Mouse (Mus musculus): ENCODE data around the gene Lamp1. TPM values are rescaled to one million over a fixed set of nuclear protein-coding genes. Genes with fewer than 3 reads are reported as not detected.
"Not testable (repeated sequence)": the region's sequence is repeated elsewhere in the genome, so short reads cannot be mapped to it uniquely, and the experiment has no call there.

Gene Lamp1
- polyA plus RNA-seq (2012; ENCODE audit: insufficient read depth, insufficient read length, missing spikeins), result 398 and 413 TPM in 2 replicates

DNA sequence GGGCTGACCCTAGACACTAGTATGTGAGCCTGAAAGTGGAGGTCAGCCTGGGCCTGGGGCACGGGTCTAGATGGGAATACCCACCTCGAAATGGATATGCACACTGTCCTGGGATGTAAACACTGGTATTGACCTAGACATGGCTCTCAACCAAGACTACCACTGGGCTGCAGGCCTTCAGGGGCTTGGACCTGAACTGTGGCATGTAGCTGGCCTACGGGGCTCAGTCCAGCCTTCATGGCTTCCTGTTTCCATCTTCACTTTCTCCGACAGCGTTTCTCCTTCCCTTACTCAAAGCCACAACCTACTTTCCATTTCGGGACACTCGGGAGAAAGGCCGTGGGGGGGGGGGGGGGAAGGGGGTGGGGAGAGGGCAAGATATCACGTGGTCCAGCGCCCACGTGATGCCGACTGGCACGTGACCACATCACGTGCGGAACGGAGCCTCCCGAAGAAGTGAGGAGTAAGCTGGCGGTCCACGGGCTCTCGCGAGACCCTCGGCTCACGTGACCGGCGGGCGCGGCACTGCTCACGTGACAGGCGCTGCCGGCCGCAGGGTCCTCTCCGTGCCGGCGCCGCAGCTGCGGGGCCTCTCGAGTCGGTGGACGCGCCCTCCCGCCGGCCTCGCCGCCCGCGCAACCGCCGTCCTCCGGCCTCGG lies at the start of gene Lamp1:
Lamp1 (plus strand) TSS at position 444 of the 659 bp plus-strand sequence.
- H3K27ac ChIP-seq (replicated peaks; ENCODE audit: low read depth, low read length), result peak within 1 kb of the TSS; percentile 94
- peak within 1 kb of the TSS; percentile 99 for H3K4me3 ChIP-seq (ENCODE audit: insufficient read depth, low read depth, low read length)

DNA sequence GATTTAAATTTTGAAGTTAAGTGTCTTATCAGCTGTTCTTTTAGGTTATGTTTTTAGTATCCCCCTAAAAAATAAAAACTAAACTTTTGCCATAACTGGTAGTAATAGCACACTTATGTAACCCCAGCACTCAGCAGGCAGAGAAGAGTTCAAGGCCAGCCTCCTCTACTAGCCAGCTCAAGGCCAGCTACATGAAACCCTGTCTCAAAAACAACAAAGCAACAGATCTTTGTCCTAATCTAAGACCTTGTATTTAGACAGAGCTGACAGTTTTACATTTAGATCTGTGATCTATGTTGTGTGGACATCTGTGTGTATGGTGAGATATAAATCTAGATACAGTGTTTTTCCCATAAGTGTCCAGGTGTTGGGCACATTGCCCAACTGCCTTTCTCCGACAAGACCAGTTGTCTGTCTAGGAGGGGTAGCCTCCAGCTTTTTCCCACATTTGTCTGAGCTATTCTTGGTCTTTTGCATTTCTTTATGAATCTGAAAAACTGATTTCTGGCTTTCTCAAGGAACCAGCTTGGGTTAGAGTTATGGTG lies 49.5 kb upstream of the Lamp1 start:
- Histone ChIP-seq H3K27ac (replicated peaks; ENCODE audit: low read depth, low read length) (no peak overlapping the region), H3K4me3 (ENCODE audit: insufficient read depth, low read depth, low read length) (no peak overlapping the region), H3K4me1 (ENCODE audit: control insufficient read depth, insufficient read depth, insufficient read length, low read length) (no peaks in the 10 kb centered on the region)

More for the DNA sequence above, at the start of gene Lamp1:
- peaks cover 26% of the 10 kb centered on the region for H3K4me1 ChIP-seq (ENCODE audit: control insufficient read depth, insufficient read depth, insufficient read length, low read length)

- Histone ChIP-seq H3K27ac (replicated peaks; ENCODE audit: low read depth, low read length) (no peak overlapping the region), H3K4me1 (ENCODE audit: control insufficient read depth, insufficient read depth, insufficient read length, low read length) (no peaks in the 10 kb centered on the region), H3K4me3 (ENCODE audit: insufficient read depth, low read depth, low read length) (no peak overlapping the region)
Measured at GRCm38 (mm10) chr8:13111917-13112316, 47.0 kb upstream of the Lamp1 start.

DNA sequence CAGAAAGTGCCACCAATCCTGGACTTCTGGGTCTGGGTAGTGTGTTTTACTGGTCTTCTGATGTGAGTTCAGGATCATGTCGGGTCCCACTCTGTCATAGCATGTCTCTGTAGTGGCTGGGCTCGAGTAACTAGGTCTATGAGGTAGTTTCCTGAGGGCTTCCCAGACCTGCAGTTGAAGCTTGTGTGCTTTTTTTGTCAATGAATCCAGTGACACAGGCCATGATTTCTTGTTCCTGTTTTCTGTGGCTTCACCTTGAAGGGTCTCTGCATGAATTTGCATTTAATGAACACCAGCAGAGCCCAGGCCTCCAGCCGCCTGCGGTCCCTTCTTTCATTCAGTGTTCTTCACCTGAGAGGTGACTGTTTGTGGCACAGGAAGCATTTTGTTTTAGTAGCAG lies 45.7 kb upstream of the Lamp1 start:
- H3K27ac ChIP-seq (replicated peaks; ENCODE audit: low read depth, low read length), result no peak overlapping the region
- H3K4me1 ChIP-seq (ENCODE audit: control insufficient read depth, insufficient read depth, insufficient read length, low read length), result no peaks in the 10 kb centered on the region; the same call in 1 of the 2 replicates

DNA sequence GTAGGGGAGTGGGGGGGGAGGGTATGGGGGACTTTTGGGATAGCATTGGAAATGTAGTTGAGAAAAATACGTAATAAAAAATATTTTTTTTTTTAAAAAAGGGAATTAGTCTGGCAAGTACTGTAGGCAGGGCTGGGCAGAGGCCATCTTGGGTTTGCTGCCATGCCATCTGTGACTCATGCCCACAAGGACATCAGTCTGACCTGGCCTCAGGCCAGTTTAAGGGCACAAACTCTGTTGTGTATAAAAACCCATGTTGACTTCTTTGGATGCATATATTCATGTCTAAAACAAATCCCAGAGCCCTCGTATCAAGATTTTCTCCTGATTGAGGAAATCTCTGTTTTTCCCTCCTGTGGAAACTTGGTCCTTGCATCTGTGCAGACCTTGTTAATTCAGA lies 41.9 kb upstream of the Lamp1 start:
- Histone ChIP-seq H3K4me3 (ENCODE audit: insufficient read depth, low read depth, low read length) (no peak overlapping the region), H3K27ac (replicated peaks; ENCODE audit: low read depth, low read length) (no peak overlapping the region), H3K4me1 (ENCODE audit: control insufficient read depth, insufficient read depth, insufficient read length, low read length) (peaks cover 5% of the 10 kb centered on the region)

More for the DNA sequence above, 45.7 kb upstream of the Lamp1 start:
- no peak overlapping the region for H3K4me3 ChIP-seq (ENCODE audit: insufficient read depth, low read depth, low read length)

GRCm38 (mm10) chr8:13118516-13118915 lies 40.4 kb upstream of the Lamp1 start:
- Histone ChIP-seq H3K27ac (replicated peaks; ENCODE audit: low read depth, low read length) (no peak overlapping the region), H3K4me1 (ENCODE audit: control insufficient read depth, insufficient read depth, insufficient read length, low read length) (peaks cover 5% of the 10 kb centered on the region), H3K4me3 (ENCODE audit: insufficient read depth, low read depth, low read length) (no peak overlapping the region)

GRCm38 (mm10) chr8:13120882-13121665 lies 37.9 kb upstream of the Lamp1 start:
- peaks cover 5% of the 10 kb centered on the region for H3K4me1 ChIP-seq (ENCODE audit: control insufficient read depth, insufficient read depth, insufficient read length, low read length)
- no peak overlapping the region for H3K4me3 ChIP-seq (ENCODE audit: insufficient read depth, low read depth, low read length)
- no peak overlapping the region for H3K27ac ChIP-seq (replicated peaks; ENCODE audit: low read depth, low read length)

DNA sequence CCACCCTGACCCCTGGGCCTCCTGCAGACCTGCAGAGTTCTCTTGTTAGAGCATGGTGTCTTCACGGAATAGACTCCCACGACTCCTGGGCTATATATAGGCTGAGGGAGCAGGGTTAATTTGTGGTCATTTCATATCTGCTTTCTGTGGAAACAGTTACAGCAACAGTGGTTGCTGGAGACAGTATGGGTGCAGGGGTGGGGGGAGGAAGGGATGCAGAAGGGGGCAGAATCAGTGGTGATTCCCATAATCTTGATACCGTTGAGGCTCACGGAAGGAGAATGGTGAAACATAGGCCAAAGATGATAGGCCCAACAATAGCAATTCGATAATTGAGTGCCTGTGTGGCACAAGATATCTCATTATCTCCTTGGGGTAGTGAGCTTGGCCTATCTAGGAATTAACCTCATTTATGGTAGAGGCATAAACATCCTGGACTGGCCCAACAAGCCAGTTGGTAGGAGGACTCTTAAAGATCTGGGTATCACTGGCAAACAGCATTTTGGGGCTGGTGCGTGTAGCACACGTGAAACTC lies 36.0 kb upstream of the Lamp1 start:
- Histone ChIP-seq H3K27ac (replicated peaks; ENCODE audit: low read depth, low read length) (no peak overlapping the region), H3K4me3 (ENCODE audit: insufficient read depth, low read depth, low read length) (no peak overlapping the region), H3K4me1 (ENCODE audit: control insufficient read depth, insufficient read depth, insufficient read length, low read length) (peaks cover 5% of the 10 kb centered on the region)

GRCm38 (mm10) chr8:13124897-13125296 lies 34.1 kb upstream of the Lamp1 start:
- Histone ChIP-seq H3K4me1 (ENCODE audit: control insufficient read depth, insufficient read depth, insufficient read length, low read length) (peaks cover under 1% of the 10 kb centered on the region; the same call in 1 of the 2 replicates), H3K4me3 (ENCODE audit: insufficient read depth, low read depth, low read length) (no peak overlapping the region), H3K27ac (replicated peaks; ENCODE audit: low read depth, low read length) (no peak overlapping the region)

GRCm38 (mm10) chr8:13132220-13132619 lies 26.7 kb upstream of the Lamp1 start:
- not testable (repeated sequence) for H3K27ac ChIP-seq (replicated peaks; ENCODE audit: low read depth, low read length); H3K4me3 ChIP-seq (ENCODE audit: insufficient read depth, low read depth, low read length)

DNA sequence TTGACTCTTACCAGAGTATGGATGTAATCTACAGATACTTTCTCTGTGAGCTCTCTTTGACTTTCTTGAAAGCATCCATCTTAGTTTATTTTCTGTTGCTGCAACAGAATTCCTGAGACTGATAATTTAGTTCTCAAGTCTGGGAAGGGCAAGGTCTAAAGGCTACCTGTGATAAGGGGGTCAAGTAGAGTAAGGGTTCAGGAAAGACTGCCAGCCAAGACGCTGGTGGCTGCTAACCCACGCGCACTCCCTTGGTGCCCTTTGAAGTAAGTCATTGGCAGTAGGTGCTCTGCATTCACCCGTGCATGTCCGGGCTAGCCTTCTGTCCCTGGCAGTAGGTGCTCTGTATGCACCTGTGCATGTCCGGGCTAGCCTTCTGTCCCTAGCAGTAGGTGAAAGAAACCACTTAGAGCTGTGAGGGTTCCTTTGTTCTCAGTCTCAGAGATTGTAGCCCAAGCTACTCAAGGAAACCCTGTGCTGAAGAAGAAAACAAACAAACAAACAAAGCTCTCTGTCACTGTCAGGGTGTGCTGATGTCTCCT lies 19.2 kb upstream of the Lamp1 start:
- Histone ChIP-seq H3K4me3 (ENCODE audit: insufficient read depth, low read depth, low read length) (no peak overlapping the region), H3K4me1 (ENCODE audit: control insufficient read depth, insufficient read depth, insufficient read length, low read length) (no peaks in the 10 kb centered on the region), H3K27ac (replicated peaks; ENCODE audit: low read depth, low read length) (no peak overlapping the region)

More at GRCm38 (mm10) chr8:13132220-13132619, 26.7 kb upstream of the Lamp1 start:
- H3K4me1 ChIP-seq (ENCODE audit: control insufficient read depth, insufficient read depth, insufficient read length, low read length), result not testable (repeated sequence)

- no peak overlapping the region for H3K4me3 ChIP-seq (ENCODE audit: insufficient read depth, low read depth, low read length)
- no peak overlapping the region for H3K27ac ChIP-seq (replicated peaks; ENCODE audit: low read depth, low read length)
- no peaks in the 10 kb centered on the region for H3K4me1 ChIP-seq (ENCODE audit: control insufficient read depth, insufficient read depth, insufficient read length, low read length)
Measured at GRCm38 (mm10) chr8:13141681-13142080, 17.3 kb upstream of the Lamp1 start.

DNA sequence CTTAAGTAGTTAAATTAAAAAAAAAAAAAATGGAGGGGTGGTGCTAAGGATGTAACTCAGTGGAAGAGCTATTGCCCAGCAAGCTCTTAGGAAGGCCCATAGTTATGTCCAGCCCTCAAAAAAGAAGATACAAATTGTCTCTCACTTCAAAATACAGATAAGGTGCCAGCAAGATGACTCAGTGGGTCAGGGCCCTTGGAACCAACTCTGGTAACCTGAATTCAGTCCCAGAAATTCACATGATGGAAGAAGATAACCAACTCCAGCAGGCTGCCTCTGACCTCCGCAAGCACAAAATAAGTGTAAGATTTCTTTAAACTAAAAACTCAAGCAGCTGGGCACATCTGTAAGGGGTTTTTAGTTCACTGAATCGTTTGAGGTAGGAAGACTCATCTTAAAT lies 10.5 kb upstream of the Lamp1 start:
- Histone ChIP-seq H3K4me3 (ENCODE audit: insufficient read depth, low read depth, low read length) (no peak overlapping the region), H3K27ac (replicated peaks; ENCODE audit: low read depth, low read length) (no peak overlapping the region), H3K4me1 (ENCODE audit: control insufficient read depth, insufficient read depth, insufficient read length, low read length) (peaks cover 2% of the 10 kb centered on the region)

DNA sequence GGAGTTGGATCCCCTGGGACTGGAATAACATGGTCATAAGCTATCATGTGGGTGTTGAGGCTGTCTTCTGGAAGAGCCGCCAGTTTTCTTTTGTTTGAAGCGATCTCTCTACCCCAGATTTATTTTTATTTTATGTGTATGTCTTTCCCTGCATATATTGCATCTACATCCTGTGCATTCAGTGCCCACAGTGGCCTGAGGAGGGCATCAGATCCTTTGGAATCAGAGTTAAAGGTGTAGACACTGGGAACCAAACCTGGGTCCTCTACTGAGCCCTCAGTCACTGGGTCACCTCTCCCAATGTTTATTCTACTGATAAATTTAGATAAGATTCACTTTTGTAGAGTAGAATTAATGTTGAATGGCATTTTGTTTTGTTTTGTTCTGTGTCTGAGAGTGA lies 9.7 kb upstream of the Lamp1 start:
- Histone ChIP-seq H3K4me3 (ENCODE audit: insufficient read depth, low read depth, low read length) (no peak overlapping the region), H3K27ac (replicated peaks; ENCODE audit: low read depth, low read length) (no peak overlapping the region), H3K4me1 (ENCODE audit: control insufficient read depth, insufficient read depth, insufficient read length, low read length) (peaks cover 4% of the 10 kb centered on the region)

DNA sequence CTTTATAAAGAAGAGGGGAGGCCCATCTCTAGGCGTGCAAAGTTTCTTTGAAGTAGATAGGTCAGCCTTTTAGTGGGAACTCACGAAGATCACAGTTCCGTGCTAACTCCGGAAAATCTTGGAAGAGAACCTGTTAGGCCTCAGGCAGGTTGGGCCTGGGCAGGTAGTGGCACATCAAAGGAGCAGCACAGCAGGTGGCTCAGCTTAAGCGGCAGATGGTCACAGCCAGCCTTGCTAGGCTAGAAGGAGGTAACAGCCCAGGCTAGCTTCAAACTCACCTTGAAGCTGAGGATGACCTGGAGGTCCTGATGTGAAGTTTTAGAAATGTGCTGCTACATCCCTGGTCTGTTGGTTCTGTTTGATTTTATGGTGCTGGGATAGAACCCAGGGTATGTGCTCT lies 9.1 kb upstream of the Lamp1 start:
- no peak overlapping the region for H3K27ac ChIP-seq (replicated peaks; ENCODE audit: low read depth, low read length)
- peaks cover 6% of the 10 kb centered on the region for H3K4me1 ChIP-seq (ENCODE audit: control insufficient read depth, insufficient read depth, insufficient read length, low read length)
- no peak overlapping the region for H3K4me3 ChIP-seq (ENCODE audit: insufficient read depth, low read depth, low read length)

Measured in brown adipose tissue, adult 24 weeks (tissue).